Mouse (Mus musculus) heart, adult 8-10 months (tissue): ENCODE data around the gene Ccl8. TPM values are rescaled to one million over a fixed set of nuclear protein-coding genes. Genes with fewer than 3 reads are reported as not detected.

Experiments used
- DNase-seq: peaks from one replicate; pipeline ENCODE4 v3.0.0; 2022; ENCODE audit warnings: low spot score
- total RNA-seq, 4 experiments: library from RNA; stranded (reverse); gene quantifications; 2 replicates each; pipeline ENCODE4 v1.2.4; 2022

Gene Ccl8
- total RNA-seq, result 1 to 10 TPM in 2 of 4 experiments, under 1 TPM in 1, not detected in 1; 0.60 to 1.4 (median 1.4) TPM

DNA sequence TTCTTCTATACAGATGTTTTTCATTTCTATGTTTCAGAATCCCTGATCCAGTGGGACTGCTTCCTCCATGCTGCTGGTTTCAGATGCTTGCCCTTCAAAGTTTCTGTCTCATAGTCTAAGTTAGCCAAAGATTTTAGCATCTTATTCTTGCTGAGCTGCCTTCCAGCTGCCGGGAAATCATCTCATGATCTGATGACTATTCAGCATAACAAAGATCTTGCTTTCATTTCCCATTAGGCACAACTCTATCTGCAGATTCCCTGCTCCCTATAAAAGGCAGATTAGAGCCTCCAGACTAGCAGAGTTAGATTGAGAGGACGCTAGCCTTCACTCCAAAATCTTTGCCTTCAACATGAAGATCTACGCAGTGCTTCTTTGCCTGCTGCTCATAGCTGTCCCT, at the start of gene Ccl8:
Gene Ccl8 (plus strand): TSS at position 301 of the 400 bp plus-strand sequence.
- DNase-seq, result no peak

DNA sequence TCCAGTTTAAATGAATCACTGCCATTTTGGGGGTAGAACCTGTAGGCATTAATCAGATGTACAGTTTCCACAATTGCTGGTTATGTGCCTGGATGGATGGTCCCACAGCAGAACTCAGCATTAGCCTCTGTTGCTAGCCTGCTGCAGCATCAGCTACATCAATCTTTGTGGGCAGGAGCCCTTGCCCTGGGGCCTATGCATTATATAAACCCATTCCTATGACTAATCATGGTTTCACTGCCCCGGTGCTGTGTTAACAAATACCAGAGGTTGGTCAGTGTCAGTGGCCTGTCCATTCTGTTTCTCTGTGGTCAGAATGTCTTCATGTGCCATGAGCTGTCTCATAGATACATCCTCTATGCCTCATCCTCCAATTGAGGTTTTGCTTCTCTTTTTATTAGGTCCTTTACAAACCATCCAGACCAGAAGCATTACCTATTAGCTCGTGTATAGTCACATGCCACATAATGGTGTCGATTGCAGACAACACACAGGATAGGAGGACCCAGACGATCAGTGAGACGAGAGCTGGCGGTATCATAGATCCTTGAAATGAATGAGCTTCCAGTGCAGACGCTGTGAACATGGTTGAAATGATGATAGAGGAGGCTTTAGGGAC, 47.9 kb upstream of the Ccl8 start:
- DNase-seq, result no peak

DNA sequence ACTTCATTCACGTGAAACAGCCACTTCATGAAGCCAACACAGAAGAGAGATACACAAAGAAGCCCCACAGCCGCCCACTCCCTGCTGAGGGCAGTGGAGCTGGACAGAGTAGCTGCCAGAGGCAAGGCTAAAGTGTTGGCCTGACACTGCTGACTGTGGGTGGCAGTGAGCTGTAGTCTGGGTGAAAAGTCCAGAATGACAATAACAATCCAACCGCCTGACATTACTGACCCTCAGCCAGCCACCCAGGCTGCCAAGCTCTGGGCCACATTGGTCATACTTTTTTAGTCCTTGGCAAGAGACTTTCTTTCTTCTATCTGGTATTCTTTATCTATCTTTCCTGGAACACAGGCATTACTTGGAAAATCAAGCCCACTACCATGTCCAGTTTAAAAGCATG, 43.9 kb upstream of the Ccl8 start:
- no peak for DNase-seq

DNA sequence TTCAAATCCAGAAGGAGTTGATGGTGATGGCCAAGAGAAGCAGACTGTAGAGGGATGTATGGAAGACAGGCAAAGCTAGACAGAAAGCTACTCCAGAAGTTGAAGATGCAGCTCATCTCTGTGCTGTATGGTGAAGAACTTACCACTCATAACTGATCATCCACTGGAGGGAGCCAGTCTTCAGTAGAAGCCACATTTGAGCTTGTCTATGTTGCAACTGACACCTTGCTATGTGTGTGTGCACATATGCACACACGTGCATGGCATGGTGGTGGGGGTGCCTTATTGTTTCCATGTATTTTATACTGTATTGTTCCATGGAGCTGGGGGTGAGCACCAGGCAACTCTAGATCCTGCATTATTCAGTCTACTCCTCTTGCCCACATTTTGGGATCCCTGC, 42.6 kb upstream of the Ccl8 start:
- DNase-seq, result no peak

DNA sequence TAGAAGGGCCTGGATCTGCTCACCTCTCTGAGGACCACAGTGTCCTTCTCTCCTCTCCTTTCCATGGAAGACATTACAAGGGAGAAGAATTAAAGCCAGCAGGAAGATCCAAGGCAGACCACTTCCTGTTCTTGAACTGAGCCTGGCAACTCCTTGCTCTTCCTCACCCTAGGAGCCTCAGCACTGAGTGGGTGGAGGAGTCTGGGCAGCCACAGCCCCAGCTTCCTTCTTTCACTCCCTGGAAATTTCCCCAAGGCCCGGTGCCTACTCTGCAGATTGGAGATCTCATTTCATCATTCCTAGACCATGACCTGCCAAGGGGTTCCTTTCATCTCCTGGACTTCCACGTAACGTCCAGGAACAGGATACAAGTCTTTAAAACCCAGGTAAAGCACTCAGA, 42.0 kb upstream of the Ccl8 start:
- DNase-seq, result no peak

DNA sequence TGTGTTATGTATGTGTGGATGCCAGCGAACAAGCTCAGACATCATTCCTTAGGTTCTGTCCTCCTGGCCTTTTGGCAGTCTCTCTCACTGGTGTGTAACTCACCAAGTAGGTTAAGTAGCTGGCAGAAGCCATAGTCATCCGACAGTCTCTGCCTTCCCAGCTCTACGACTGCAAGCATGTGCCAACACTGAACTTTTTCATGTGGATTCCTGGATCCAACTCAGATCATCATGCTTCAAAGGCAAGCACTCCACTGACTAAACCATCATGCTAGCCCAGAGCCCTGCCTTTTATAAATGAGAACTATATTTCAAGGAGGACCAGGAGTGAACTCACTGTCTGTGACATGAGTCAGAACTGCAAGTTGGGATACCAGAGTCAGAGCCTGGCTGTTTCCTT, 41.3 kb upstream of the Ccl8 start:
- DNase-seq, result no peak

DNA sequence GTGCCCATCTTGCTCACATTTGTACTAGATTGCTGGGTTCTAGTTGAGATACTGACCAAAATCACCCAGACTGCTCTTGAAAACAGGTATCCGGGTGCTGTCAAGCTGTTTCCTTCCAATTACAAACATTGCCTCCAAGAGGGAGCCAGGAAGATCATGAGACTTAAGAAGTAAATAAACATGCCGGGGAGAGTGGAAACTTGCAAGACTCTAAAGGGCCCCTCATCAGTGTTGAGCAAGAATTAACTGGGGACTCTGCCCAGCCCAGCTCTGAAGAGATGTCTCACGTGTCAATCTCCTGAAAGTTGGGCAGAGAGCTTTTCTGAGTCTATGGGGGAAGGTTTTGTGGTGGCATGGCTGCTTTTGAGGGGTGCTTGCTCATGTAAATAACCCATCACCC, 38.0 kb upstream of the Ccl8 start:
- DNase-seq, result no peak

DNA sequence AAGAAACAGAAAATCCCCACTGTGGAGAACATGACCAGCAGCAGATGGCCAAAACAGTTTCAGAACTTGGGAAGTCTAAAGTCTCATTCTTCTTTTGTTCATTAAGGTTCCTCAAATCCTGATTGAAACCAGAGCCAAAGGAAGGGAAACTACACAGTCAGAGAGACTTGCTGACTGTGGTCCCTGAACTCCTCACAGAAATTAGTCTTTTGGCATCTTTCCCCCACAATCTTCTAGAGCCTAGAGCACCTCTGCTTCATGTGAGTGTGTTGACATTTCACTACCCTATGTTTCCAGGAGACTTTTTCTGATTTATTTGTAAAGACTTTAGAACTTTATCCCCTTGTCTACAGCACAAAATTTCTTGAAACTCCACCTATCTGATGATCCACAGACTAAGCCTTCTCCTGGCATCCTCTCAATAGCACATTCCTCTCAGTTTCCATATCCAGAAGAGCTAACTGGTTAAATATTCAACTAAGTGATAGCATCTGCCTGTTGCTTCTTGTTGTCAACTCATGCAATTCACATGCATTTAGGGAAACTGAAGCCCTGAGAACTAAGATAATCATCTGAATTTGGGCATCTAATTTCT, 36.8 kb upstream of the Ccl8 start:
- DNase-seq, result no peak

- DNase-seq, result no peak
Measured at GRCm38 (mm10) chr11:82080865-82081264, 34.1 kb upstream of the Ccl8 start.

- DNase-seq, result no peak
Measured at GRCm38 (mm10) chr11:82084360-82084759, 30.6 kb upstream of the Ccl8 start.

- no peak for DNase-seq
Measured at GRCm38 (mm10) chr11:82099511-82100323, 15.3 kb upstream of the Ccl8 start.

- DNase-seq, result no peak
Measured at GRCm38 (mm10) chr11:82101087-82101486, 13.9 kb upstream of the Ccl8 start.

GRCm38 (mm10) chr11:82101529-82101928, 13.5 kb upstream of the Ccl8 start, which contains the start of gene Ccl12:
Ccl12 (plus strand) TSS chr11:82101845.
- DNase-seq, result no peak

GRCm38 (mm10) chr11:82109611-82110010, 5.4 kb upstream of the Ccl8 start:
- DNase-seq, result no peak

DNA sequence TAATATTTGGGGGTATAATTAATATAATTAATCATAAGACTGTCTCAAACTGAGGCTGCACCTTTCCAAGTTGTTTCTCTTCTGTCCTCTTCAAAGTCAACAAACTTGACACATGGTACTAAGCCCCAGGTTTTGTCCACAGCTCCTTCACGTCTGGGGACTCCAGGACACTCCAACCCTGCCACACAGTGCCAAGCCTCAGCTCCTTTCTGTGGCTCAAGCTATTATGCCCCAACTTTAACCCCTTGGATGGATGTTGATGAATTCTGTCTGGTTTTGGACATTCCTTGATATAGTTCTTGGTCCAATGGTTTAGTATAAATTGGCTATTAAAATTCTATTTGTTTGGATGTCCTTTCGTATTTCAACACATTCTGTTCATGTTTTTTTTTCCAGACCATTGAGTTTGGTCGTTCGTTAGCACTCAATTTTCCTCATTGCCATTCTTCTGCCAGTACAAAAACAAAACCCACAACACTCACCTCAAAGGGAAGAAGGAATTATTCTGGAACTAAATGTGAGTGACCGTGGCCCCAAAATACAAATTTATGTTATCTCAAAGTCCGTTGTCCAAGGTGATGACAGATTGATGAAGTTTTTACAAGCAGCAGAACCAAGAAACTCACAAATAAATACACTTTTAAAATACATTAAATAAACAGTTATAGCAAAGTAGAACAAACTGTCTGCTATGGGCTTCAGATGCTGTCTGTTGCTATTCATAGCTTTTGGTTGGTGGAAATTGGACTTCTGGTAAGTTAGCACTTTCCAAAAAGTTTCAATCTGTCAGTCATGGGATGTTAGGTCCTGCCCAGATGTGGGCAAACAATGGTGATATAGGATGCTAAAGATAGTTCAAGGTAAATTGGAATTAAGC, 4.4 kb upstream of the Ccl8 start:
- DNase-seq, result no peak

GRCm38 (mm10) chr11:82116041-82116440, 1.1 kb downstream of the Ccl8 start:
- DNase-seq, result no peak

DNA sequence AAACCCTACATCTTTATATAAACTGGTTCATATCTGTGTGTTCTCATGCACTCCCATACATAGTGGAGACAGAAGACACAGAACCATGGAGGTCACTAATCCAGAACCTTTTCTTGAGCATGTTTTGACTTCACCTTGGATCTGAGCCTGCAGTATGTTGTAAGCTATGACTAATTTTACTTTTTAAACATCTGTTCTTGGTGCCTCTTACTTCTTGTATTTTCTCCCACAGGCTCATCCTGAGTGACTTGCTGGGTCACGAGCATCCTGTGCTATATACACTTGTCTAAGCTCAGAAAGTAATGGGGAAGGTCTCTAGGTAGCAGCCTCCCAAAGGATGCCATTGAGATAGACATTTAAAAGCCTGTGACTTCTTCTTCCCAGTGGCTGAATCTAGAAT, 18.0 kb downstream of the Ccl8 start:
- DNase-seq, result peak; percentile 30

DNA sequence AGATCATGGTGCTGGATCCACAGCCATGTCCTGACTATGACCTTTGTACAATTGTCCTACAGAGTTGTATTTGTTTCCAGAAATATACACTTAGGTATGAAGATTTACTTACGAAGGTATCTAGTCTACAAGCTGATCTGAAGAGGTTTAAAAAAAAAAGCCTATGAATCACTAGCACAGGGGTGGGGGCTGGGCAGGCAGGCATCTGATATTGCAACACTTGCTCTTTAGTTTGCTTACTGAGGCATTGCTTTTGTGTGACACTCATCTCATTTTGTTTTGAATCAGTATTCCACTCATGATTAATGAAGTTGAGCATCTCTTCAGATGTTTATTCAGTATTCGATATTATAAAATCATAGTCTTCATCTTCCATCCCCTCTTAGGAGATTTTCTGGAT, 21.2 kb downstream of the Ccl8 start:
- no peak for DNase-seq

GRCm38 (mm10) chr11:82139492-82140094, 24.6 kb downstream of the Ccl8 start:
- DNase-seq, result peak; percentile 25

DNA sequence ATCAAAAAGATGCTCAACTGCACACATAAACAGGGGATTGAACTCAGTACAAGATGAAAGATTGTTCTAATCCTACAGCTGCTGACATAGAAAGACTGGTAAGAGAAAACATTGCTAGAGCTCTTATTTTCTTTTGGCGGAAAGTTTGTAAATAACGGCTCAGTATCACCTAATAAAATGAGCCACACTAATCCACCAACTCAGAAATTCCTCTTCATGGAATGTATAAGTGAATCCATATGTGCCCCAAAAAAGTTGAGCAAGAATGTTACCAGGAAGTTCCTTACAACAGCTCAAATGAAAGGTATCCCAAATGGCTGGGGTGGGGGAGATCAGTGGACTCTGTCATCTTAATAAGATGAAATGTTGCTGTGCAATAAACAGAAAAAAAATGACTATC, 44.1 kb downstream of the Ccl8 start:
- no peak for DNase-seq

DNA sequence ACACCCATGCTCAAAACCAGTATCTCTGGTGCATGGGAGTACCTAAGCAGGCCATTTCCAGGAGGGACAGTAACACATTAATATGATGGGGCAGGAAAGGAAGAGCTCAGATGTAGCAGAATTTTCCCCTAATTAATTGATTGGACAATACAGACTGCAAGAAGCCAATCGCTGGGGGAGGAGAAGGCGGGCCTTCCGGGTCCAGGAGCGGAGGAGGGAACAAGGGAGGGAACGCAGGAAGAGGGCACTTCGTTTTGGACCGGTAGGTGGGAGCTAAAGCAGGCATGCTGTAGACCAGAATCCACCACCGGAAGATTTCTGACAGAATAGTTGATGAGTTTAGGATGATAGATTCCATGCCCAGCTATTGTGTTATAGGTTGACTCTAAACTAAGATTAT, 48.3 kb downstream of the Ccl8 start:
- no peak for DNase-seq
